Mouse (Mus musculus) cerebellum, adult 2 months (tissue): ENCODE results near the gene Fcho2. TPM values are rescaled to one million over a fixed set of nuclear protein-coding genes. Genes with fewer than 3 reads are reported as not detected.

Experiments used
- DNase-seq, 2 experiments: peaks; one replicate each; pipeline ENCODE4 v3.0.0; 2021
- H3K27ac ChIP-seq: fragments of 200-500 bp; 2 replicates; pipeline ENCODE4 v1.5.1; 2012; ENCODE audit warnings: low read length, control low read depth, inconsistent platforms; ENCODE audit not compliant: insufficient read depth
- H3K27me3 ChIP-seq: fragments of 200-500 bp; 2 replicates; pipeline ENCODE4 v1.6.1; 2012; ENCODE audit warnings: inconsistent platforms, mild to moderate bottlenecking, low read length, moderate library complexity; ENCODE audit not compliant: control insufficient read depth, insufficient read depth
- H3K4me1 ChIP-seq: fragments of 200-500 bp; 2 replicates; pipeline ENCODE4 v1.6.1; 2011; ENCODE audit warnings: low read length; ENCODE audit not compliant: control insufficient read depth, insufficient read depth
- H3K4me3 ChIP-seq: fragments of 200-500 bp; replicated peaks from 2 replicates; pipeline ENCODE3; 2011; ENCODE audit warnings: mild to moderate bottlenecking, low read depth, low read length, control low read depth; ENCODE audit not compliant: insufficient read depth
- CTCF ChIP-seq: fragments of 200-500 bp; IDR thresholded peaks from 2 replicates; pipeline ENCODE4 v1.5.1; 2011; ENCODE audit warnings: low read depth, mild to moderate bottlenecking, control low read depth, low read length, moderate library complexity, borderline replicate concordance; ENCODE audit not compliant: insufficient read depth
- POLR2A ChIP-seq: fragments of 200-500 bp; IDR thresholded peaks from 2 replicates; pipeline ENCODE4 v1.6.1; 2011; ENCODE audit warnings: low read length, control low read depth, borderline replicate concordance; ENCODE audit not compliant: insufficient read depth
- WGBS: fragments of 180-500 bp; shearing (Covaris S2); methylation state at CpG from one replicate; pipeline ENCODE4 v1.1.7; 2018; 5-methylcytosine and 5-hydroxymethylcytosine counted together
- polyA plus RNA-seq: library from polyadenylated mRNA; depleted of rRNA; stranded (reverse); fragments of >200 nt; gene quantifications from 2 replicates; pipeline ENCODE4 v1.2.3, GENCODE M21; 2012

Gene Fcho2
- polyA plus RNA-seq, 1 experiment: 21.1 TPM

- no peaks in the 10 kb centered on the region for H3K4me1 ChIP-seq
- peaks cover 3% of the 10 kb centered on the region; the same call in 1 of the 2 replicates for H3K27me3 ChIP-seq
- TF ChIP-seq CTCF (no peak), POLR2A (no peak)
- DNase-seq: no peak
- WGBS: 93% methylated on average over 13 of the region's 13 CpGs
- no peak overlapping the region for H3K4me3 ChIP-seq
- H3K27ac ChIP-seq: no peak overlapping the region
Observed at GRCm38 (mm10) chr13:98691956-98692515, 123.2 kb downstream of the Fcho2 start.

- 84% methylated on average over 11 of the region's 11 CpGs for WGBS
- DNase-seq: no peak
- no peaks in the 10 kb centered on the region for H3K4me1 ChIP-seq
- peaks cover 3% of the 10 kb centered on the region; the same call in 1 of the 2 replicates for H3K27me3 ChIP-seq
- no peak overlapping the region for H3K27ac ChIP-seq
- no peak overlapping the region for H3K4me3 ChIP-seq
- TF ChIP-seq CTCF: no peak
- no peak for TF ChIP-seq POLR2A
Observed at GRCm38 (mm10) chr13:98690886-98691285, 124.4 kb downstream of the Fcho2 start.

GRCm38 (mm10) chr13:98689605-98690290, 125.5 kb downstream of the Fcho2 start:
- no peak for DNase-seq
- Histone ChIP-seq H3K27ac (no peak overlapping the region), H3K4me1 (no peaks in the 10 kb centered on the region), H3K4me3 (no peak overlapping the region), H3K27me3 (no peaks in the 10 kb centered on the region)
- no peak for TF ChIP-seq POLR2A
- no peak for TF ChIP-seq CTCF
- WGBS: 38% methylated on average over 11 of the region's 11 CpGs

GRCm38 (mm10) chr13:98687931-98688330, 127.3 kb downstream of the Fcho2 start:
- Histone ChIP-seq H3K4me3 (no peak overlapping the region), H3K27me3 (no peaks in the 10 kb centered on the region), H3K27ac (no peak overlapping the region), H3K4me1 (no peaks in the 10 kb centered on the region)
- no peak for TF ChIP-seq POLR2A
- no peak for TF ChIP-seq CTCF
- WGBS: 22% methylated on average over 9 of the region's 9 CpGs
- DNase-seq: no peak

- no peak for DNase-seq
- Histone ChIP-seq H3K27ac (no peak overlapping the region), H3K27me3 (no peaks in the 10 kb centered on the region), H3K4me1 (no peaks in the 10 kb centered on the region), H3K4me3 (no peak overlapping the region)
- WGBS: 86% methylated on average over 9 of the region's 9 CpGs
- no peak for TF ChIP-seq POLR2A
Observed at GRCm38 (mm10) chr13:98684144-98684900, 130.9 kb downstream of the Fcho2 start.

- no peak for TF ChIP-seq POLR2A
- WGBS: 81% methylated on average over 2 of the region's 2 CpGs
- H3K27ac ChIP-seq: no peak overlapping the region
- H3K4me1 ChIP-seq: no peaks in the 10 kb centered on the region
- no peaks in the 10 kb centered on the region for H3K27me3 ChIP-seq
- H3K4me3 ChIP-seq: no peak overlapping the region
- no peak for DNase-seq
Observed at GRCm38 (mm10) chr13:98683412-98683811, 131.8 kb downstream of the Fcho2 start.

GRCm38 (mm10) chr13:98680470-98681060, 134.7 kb downstream of the Fcho2 start:
- H3K4me1 ChIP-seq: no peaks in the 10 kb centered on the region
- DNase-seq: no peak
- H3K27ac ChIP-seq: no peak overlapping the region
- TF ChIP-seq CTCF: no peak
- no peak for TF ChIP-seq POLR2A
- H3K4me3 ChIP-seq: no peak overlapping the region
- WGBS: 93% methylated on average over 5 of the region's 5 CpGs
- no peaks in the 10 kb centered on the region for H3K27me3 ChIP-seq
